Mouse (Mus musculus) thymus, postnatal 14 days (tissue): ENCODE data around the gene Catsperd.

Experiments used
- DNase-seq: peaks from one replicate; pipeline ENCODE4 v3.0.0; 2021

The Catsperd gene

DNA sequence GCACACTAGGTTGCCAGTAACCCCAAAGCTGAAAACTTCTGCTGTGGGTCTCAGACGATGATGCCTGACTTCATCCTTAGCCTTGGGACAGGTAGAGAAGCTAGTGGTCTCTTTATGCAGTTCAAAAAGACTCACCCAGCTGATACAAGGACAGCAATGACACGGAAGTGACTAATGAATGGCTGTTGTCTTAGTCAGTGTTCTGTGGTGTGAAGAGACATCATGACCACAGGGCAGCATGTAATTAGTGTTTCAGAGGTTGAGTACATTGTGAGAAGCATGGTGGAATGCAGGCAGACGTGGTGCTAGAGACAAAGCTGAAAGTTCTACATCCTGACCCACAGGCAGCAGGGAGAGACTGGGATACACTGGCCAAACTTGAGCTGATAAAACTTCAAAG lies 39.6 kb downstream of the Catsperd start:
- DNase-seq = no peak

- DNase-seq = peak; percentile 87
These were observed 40.6 kb downstream of the Catsperd start for GRCm38 (mm10) chr17:56668384-56669144.

DNA sequence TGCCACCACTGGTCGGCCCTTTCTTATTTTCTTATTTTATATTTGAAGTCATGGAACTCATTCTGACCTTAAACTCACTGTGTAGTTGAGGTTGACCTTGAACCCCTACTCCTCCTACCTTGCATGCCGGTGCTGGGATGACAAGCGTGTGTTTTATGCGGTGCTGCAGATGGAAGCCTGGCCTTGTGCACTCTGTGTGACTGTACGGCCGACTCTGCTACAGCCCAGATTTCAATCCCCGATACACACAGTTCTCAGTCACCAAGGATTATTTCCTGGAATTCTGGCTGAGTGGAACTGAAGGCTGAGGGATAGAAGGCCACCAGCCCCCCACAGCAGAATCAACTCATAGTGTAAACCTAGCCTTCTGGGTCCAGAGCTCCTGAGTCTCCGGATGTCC lies 41.8 kb downstream of the Catsperd start:
- DNase-seq = no peak

DNA sequence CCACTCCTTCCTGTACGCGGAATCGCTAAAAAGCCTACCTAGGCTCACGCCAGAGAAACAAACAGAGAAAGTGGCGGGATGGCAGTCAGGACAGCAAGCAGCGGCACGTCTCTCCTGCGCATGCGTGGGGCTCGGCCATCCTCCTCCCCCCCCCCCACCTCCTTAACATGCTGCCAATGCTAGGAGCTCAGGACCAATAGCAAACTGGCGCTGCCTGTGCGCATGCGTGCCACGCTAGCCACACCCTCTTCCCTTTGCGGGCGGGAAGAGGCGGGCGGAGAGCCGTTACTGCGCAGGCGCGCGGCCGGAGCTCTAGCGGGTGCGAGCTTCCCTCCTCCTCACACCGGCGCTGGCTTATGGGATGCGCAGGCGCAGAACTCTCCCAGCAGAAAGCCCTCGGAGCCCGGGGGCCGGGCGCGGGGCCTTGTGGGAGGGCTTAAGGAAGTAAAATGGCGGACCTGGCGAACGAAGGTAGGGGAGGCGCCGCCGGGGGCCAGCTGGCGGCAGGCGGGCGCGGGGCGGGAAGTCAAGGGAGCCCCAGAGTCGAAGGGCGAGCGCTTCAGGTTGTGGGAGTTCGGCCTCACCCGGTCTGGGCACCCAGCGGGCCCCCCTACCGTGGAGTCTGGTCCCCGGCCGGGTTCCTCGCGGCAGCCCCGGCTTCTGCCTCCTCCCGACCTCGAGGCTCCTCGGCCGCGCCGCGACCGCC lies 45.2 kb downstream of the Catsperd start, which contains the start of gene Ranbp3:
Gene Ranbp3, plus strand, starts transcription at position 354 of the 706 bp plus-strand sequence.
- peak; percentile 100 for DNase-seq

GRCm38 (mm10) chr17:56673647-56674416 lies 45.9 kb downstream of the Catsperd start:
- DNase-seq = no peak

- DNase-seq = no peak
These were observed 53.8 kb downstream of the Catsperd start for GRCm38 (mm10) chr17:56681791-56682190.

DNA sequence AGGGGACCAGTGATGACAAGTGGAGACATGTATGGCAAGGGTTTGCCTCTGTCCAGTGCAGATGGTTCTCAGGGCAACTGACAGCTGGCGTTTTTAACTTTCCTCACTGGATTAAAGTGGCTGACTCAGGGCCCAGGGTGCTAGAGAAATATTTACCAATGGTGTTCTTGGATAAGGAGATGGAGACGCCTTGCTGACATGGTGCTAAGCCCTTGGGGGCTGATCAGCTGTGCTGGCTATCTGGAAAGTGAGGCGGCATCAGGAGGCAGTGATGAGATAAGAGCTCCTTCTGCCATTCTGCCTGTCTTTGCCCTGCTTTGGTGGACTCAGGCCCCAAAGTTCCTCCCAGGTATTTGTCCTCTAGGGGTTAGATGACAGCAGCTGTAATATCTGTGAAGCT lies 54.9 kb downstream of the Catsperd start:
- no peak for DNase-seq

DNA sequence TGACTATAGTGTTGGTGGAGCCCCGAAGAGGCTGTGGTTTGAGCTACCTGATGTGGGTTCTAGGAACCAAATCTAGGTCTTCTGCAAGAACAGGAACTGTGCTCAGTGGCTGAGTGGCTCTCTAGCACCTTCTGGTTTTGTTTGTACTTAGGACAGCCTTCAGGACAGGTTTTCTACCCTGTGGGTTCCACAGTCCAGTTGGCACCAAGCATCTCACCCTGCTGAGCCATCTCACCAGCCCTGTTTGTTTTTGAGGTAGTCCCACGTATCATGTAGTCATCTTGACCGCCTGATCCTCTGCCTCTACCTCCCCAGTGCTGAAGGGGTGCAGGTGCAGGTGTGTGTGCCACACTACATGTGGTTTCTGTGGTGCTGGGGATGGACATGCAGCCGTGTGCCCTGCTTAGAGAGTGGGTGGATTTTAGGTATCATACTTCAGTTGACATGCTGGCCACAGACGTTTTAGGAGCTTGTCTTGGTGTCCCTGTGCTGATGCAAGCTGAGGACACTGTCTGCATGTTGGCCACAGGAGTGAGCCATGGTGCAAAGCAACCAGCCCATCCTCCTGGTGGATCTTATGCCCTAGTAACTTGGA lies 55.7 kb downstream of the Catsperd start:
- peak; percentile 53 for DNase-seq

GRCm38 (mm10) chr17:56684649-56685048 lies 56.7 kb downstream of the Catsperd start:
- DNase-seq = no peak

DNA sequence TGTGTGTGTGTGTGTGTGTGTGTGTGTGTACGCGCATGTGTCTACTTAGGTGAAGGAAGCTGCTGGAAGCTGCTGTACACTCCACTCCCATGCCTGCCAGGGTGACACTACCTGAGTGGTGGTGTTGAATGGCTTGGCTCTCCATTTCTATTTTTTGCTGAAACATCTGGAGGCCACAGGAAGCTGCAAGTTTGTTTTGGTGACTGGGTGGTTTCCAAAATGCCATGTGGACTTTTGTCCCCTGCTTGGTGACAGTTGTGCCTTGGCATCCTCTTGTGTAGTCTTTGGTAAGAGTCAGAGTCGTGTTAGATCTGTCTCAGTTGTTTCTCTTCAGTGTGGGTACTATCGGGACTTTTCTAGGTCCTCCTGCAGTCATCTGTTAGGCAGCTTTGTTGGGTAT lies 58.9 kb downstream of the Catsperd start:
- no peak for DNase-seq

DNA sequence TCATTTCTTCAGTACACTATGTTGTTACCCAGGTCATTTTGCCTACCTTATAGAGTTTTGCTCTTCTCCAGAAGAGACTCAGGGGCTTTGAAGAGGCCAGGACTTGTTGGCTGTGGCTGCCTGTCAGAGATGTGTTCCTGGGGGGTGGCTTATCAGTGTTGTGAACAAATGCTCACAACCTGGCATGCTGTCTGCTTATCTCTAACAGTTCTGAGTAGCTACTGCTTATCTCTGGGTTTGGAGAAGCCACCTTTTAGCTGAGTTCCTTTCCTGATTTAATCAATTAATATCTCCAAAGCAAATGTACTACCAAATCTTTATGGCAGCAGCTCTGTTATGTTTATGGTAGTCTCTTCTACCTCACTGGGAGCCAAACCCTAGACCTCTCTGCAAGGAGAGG lies 60.1 kb downstream of the Catsperd start:
- no peak for DNase-seq

DNA sequence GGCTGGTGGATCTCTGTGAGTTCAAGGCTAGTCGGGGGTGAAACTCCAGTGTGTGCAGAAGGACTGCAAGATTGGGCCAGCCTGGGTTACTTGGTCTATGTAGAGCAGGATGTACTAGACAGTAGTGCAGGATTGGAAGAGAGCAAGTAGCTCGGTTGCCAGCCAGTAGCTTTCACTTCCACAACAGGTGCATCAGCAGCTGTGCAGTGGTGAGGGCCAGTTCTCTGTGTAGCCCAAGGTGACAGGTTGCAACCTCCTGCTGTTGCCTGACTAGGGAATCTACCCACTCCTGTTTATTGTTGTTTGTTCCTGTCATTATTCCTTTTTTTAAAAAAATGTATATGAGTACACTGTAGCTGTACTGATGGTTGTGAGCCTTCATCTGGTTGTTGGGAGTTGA lies 60.7 kb downstream of the Catsperd start:
- no peak for DNase-seq

DNA sequence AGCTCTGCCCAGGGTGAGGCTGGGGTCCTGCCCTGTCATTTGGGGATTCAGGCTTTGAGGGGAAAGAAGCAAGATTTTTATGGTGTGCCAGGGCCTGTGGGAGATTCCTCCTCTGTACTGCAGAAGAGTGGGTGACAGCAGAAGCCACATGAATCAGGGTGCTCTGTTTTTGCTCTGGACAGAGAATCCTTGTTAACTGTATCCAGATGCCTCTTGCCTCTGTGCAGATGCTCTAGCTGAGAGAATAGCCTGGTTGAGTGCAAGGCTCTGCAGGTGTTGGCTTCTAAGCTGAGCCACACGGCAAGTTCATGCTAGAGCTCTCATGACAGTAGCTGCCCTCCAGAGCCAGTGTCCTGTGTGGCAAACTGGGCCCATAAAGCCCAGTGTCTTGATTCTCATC lies 65.5 kb downstream of the Catsperd start:
- no peak for DNase-seq

GRCm38 (mm10) chr17:56693851-56694310 lies 65.9 kb downstream of the Catsperd start:
- DNase-seq = no peak

- DNase-seq = no peak
These were observed 72.5 kb downstream of the Catsperd start for GRCm38 (mm10) chr17:56700451-56700850.

DNA sequence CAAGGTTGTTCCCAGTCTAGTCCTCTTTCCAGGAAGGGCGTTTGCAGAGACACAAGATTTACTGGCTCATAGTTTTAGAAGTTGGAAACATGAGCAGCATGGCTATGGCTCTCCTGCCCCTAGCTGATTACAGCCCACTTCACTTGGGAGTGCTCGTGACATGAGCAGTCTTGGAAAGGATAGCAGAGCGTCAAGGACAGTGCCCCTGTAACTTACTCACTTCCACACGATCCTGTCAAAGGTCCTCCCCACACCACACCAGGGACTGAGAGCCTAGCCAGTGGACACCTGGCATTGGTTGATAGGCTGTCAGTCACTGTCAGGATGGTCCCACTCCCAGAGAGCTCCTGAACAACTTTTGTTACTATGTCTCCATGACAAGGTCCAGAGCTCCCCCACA lies 75.1 kb downstream of the Catsperd start:
- DNase-seq = no peak

- no peak for DNase-seq
These were observed 78.6 kb downstream of the Catsperd start for GRCm38 (mm10) chr17:56706515-56706914.

DNA sequence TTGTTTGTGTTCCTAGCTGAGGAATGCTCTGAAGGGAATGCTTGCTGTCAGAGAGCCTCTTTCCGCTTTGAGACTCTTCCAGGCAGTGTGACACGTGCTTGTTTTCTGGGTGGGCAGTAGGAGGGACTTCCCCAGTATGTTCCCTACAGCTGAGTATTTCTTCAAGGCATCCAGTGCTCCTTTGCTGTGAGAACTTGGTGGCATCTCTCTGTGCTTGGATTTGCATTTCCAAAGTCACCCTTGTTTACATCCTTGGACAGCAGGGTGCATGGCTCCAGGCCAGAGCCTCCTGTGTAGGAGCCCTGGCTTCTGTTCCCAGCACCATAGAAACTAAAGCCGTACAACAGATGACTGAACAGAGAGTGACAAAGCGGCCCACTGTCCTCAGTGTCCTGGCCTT lies 80.7 kb downstream of the Catsperd start:
- DNase-seq = no peak

GRCm38 (mm10) chr17:56709708-56710107 lies 81.8 kb downstream of the Catsperd start:
- DNase-seq = no peak
